Mouse (Mus musculus) hindbrain, embryonic 11.5 days (tissue): ENCODE measurements at regions not wholly inside any gene's neighbourhood (a gene's known extent, or its start where the extent isn't known, plus 50 kb on each side); places are given as distances from the start of the nearest gene placed in this dataset.

Experiments
- ATAC-seq: fragments of 200-750 bp; cut with Nextera tagmentation; 2 replicates; pipeline ENCODE4 v1.8.0; 2017; ENCODE audit warnings: mild to moderate bottlenecking, moderate TSS enrichment, moderate library complexity; ENCODE audit not compliant: low FRiP score
- DNase-seq: peaks from one replicate; pipeline ENCODE4 v3.0.0-alpha.2; 2015; ENCODE audit warnings: low spot score
- H3K27ac ChIP-seq: fragments of 300-500 bp; sonication (generic); 2 replicates; pipeline ENCODE4 v1.5.1; 2014; ENCODE audit warnings: mild to moderate bottlenecking, low read depth, low read length
- H3K27me3 ChIP-seq: fragments of 300-500 bp; sonication (generic); 2 replicates; pipeline ENCODE4 v1.6.1; 2014; ENCODE audit warnings: mild to moderate bottlenecking, low read length, moderate library complexity, mixed read lengths; ENCODE audit not compliant: control insufficient read depth, insufficient read depth
- H3K36me3 ChIP-seq: fragments of 300-500 bp; sonication (generic); 2 replicates; pipeline ENCODE4 v1.6.1; 2014; ENCODE audit warnings: mild to moderate bottlenecking, low read length, moderate library complexity, mixed read lengths; ENCODE audit not compliant: control insufficient read depth, insufficient read depth
- H3K4me1 ChIP-seq: fragments of 300-500 bp; sonication (generic); replicated peaks from 2 replicates; pipeline ENCODE4 v1.6.1; 2014; ENCODE audit warnings: low read length, mixed read lengths; ENCODE audit not compliant: control insufficient read depth, insufficient read depth
- H3K4me2 ChIP-seq: fragments of 300-500 bp; sonication (generic); replicated peaks from 2 replicates; pipeline ENCODE4 v1.6.1; 2014; ENCODE audit warnings: mild to moderate bottlenecking, low read depth, low read length
- H3K4me3 ChIP-seq: fragments of 300-500 bp; sonication (generic); 2 replicates; pipeline ENCODE4 v1.5.1; 2014; ENCODE audit warnings: low read depth, low read length
- H3K9ac ChIP-seq: fragments of 300-500 bp; sonication (generic); 2 replicates; pipeline ENCODE4 v1.6.1; 2014; ENCODE audit warnings: low read depth, low read length
- H3K9me3 ChIP-seq: fragments of 300-500 bp; sonication (generic); 2 replicates; pipeline ENCODE4 v1.6.1; 2016; ENCODE audit warnings: low read length; ENCODE audit not compliant: control insufficient read depth
- WGBS: fragments of 180-500 bp; shearing (Covaris S2); extraction: QIAGEN DNeasy Blood & Tissue Kit; methylation state at CpG from one replicate; pipeline ENCODE4 v1.1.7; 2014; 5-methylcytosine and 5-hydroxymethylcytosine counted together

DNA sequence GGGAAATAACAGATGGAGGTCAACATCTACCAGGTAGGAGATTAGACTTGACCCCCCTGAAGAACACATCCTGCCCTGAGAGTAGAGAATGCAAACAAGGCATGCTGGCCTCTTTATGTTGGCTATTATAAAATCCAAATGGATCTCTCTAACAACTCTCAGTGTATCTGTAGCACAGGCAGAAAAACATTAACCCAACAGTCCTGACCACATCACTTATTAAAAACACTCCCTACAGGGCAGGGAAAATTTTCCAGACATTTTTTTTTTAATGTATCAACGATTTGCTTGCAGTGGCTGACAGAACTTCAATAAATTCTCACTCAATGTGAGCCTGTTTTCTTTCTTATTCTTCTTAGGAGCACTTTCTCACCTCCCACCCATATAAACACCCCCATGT is 511.4 kb downstream of the Cdk5rap2 start:
- H3K4me2 ChIP-seq: no peak overlapping the region
- H3K9me3 ChIP-seq: no peaks in the 10 kb centered on the region
- H3K9ac ChIP-seq: no peak overlapping the region
- no peaks in the 10 kb centered on the region for H3K4me1 ChIP-seq
- no peak overlapping the region for H3K27ac ChIP-seq
- H3K27me3 ChIP-seq: no peaks in the 10 kb centered on the region
- ATAC-seq (no peak), DNase-seq (no peak)
- H3K36me3 ChIP-seq: no peaks in the 10 kb centered on the region
- 67% methylated on average over 1 of the region's 1 CpGs for WGBS
- H3K4me3 ChIP-seq: no peak overlapping the region

DNA sequence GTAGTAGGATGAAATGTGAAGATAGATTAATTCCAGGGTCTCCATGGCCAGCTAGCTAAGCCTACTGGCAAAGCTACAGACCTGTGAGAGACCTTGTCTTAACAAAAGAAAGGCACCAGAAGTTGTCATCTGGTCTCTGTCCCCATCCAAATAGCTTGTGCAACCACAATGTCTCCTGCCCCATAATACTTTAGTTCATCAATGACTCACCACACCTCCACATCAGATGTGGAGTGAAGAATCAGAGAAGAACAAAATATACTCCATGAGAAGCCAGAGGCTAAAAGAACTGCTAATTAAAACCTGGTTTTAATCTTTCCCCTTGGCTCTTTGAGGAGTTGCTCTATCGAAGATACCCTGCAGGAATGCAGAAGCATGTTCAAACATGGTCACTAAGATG is 514.1 kb downstream of the Cdk5rap2 start:
- H3K9ac ChIP-seq: no peak overlapping the region
- no peaks in the 10 kb centered on the region for H3K27me3 ChIP-seq
- H3K27ac ChIP-seq: no peak overlapping the region
- 73% methylated on average over 1 of the region's 1 CpGs for WGBS
- no peak for ATAC-seq
- H3K9me3 ChIP-seq: no peaks in the 10 kb centered on the region
- H3K36me3 ChIP-seq: no peaks in the 10 kb centered on the region
- no peaks in the 10 kb centered on the region for H3K4me1 ChIP-seq
- no peak for DNase-seq
- H3K4me3 ChIP-seq: no peak overlapping the region
- H3K4me2 ChIP-seq: no peak overlapping the region

DNA sequence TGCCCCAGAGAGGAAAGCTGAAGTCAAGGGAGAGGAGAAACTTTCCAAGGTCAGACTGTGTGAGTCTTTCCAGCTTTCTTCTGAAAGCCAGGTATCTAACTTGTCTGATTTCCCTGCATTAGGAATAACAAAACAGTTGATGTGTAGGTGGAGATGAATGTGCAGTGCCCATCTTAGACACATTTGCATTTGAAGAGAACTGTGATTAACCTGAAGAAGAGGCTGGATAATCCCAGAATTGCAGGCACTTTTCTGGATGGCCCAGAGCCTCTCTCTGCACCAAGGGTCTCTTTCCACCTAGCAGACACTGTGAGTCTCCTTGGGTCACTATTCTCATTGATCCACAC is 517.4 kb downstream of the Cdk5rap2 start:
- H3K9me3 ChIP-seq: no peaks in the 10 kb centered on the region
- no peaks in the 10 kb centered on the region for H3K36me3 ChIP-seq
- H3K4me3 ChIP-seq: no peak overlapping the region
- H3K9ac ChIP-seq: no peak overlapping the region
- no peak for DNase-seq
- H3K4me2 ChIP-seq: no peak overlapping the region
- ATAC-seq: no peak
- H3K4me1 ChIP-seq: no peaks in the 10 kb centered on the region
- H3K27ac ChIP-seq: no peak overlapping the region
- H3K27me3 ChIP-seq: no peaks in the 10 kb centered on the region

DNA sequence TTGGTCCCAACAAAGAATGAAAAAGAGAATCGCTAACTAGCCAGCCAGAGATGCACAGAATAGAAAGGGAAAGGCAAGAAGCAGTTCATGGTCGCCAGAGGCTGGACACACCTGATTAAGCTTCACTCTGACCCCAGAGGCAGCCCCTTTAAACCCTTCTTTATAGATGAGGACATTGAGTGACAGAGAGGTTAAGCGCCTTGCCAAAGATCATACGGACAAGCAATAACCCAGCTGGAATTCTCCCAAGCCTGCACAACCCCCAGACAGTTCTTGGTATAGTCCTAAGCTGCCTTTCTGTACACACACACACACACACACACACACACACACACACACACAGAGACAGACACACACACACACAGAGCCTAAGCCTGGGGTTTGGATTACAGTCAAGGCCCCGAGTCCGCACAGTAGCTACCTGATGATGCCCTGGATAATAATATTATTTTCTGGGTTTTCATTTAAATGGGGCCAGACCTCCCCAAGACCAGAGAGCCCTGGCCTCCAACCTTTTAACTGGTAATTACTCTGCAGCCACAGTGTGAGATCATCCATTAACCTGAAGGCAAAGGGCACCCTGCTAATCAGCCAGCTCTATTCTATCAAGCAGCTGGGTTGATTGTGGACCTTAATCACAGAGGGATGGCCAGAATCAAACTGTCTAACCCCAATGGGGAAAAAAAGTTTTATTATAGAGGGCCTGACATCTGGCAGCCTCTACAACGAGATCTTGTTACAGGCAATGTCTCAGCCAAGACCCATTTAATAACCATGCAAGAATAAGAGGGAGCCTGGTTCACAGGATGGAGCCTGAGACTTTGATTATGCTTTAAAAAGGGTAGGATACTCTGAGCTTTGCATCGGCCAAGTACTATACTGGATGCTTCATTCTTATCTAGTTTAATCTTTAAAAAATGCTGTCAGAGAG is 518.1 kb downstream of the Cdk5rap2 start:
- no peak overlapping the region for H3K27ac ChIP-seq
- no peaks in the 10 kb centered on the region for H3K9me3 ChIP-seq
- H3K36me3 ChIP-seq: no peaks in the 10 kb centered on the region
- no peak overlapping the region for H3K9ac ChIP-seq
- ATAC-seq (peak; percentile 67), DNase-seq (peak; percentile 16)
- H3K4me2 ChIP-seq: no peak overlapping the region
- no peak overlapping the region for H3K4me3 ChIP-seq
- no peaks in the 10 kb centered on the region for H3K27me3 ChIP-seq
- 39% methylated on average over 8 of the region's 8 CpGs for WGBS
- no peaks in the 10 kb centered on the region for H3K4me1 ChIP-seq

DNA sequence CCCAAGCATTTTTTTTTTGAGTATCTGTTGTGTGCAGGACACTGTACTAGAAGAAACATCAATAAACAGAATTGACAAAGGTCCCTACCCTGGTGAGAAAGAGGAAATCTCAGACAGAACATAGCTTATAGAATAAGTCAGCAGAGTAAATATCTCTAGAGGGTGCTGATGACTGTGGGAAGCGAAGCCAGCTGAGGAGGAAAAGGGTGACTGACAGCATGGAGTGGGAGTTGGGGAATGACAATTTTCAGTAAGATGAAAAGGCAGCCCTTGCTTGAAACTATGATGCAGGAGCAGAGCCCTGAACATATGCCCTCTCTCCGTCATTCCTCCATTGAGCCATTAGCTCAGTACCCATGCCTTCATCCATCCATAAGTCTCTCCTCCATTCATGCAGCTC is 519.6 kb downstream of the Cdk5rap2 start:
- no peaks in the 10 kb centered on the region for H3K9me3 ChIP-seq
- H3K4me1 ChIP-seq: no peaks in the 10 kb centered on the region
- ATAC-seq (no peak), DNase-seq (no peak)
- no peak overlapping the region for H3K4me3 ChIP-seq
- H3K36me3 ChIP-seq: no peaks in the 10 kb centered on the region
- H3K4me2 ChIP-seq: no peak overlapping the region
- no peak overlapping the region for H3K9ac ChIP-seq
- no peak overlapping the region for H3K27ac ChIP-seq
- H3K27me3 ChIP-seq: no peaks in the 10 kb centered on the region
- 73% methylated on average over 2 of the region's 2 CpGs for WGBS

DNA sequence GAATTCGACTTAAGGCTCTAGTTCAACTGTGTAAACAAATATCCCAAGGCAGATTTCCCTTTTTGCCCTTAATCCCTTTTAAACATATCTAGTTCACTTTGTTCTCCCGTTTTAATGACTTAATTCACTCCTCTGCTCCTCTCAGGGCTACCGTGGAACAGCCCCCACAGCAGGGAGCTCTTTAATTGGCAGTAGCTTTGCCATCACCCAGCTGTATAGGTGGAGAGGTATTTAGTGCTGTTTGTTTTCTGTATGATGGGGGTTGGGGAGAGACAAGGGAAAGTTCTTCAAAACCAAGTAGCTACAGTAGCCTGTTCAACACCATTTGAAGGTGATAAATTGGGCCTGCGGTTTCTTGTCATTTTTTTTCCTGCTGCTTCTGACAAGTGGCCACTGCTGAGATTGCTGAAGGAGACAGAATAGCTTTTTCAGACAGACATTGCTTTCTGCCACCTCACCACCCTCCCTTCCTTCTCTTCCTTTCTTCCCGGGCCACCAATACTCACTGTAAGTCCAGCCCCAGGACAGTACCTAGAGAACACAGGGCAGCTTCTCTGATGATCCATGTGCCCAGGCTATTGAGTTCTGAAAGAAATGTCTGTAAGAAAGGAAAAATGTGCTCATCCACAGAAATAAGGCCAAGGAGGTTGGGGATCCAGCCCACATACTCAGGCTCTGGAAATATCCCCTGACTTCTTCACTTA is 520.2 kb downstream of the Cdk5rap2 start:
- H3K36me3 ChIP-seq: no peaks in the 10 kb centered on the region
- no peaks in the 10 kb centered on the region for H3K27me3 ChIP-seq
- no peaks in the 10 kb centered on the region for H3K9me3 ChIP-seq
- no peaks in the 10 kb centered on the region for H3K4me1 ChIP-seq
- no peak overlapping the region for H3K4me2 ChIP-seq
- 44% methylated on average over 5 of the region's 5 CpGs for WGBS
- DNase-seq (no peak), ATAC-seq (peak; percentile 29; the same call in 1 of the 2 replicates)
- no peak overlapping the region for H3K9ac ChIP-seq
- no peak overlapping the region for H3K4me3 ChIP-seq
- H3K27ac ChIP-seq: no peak overlapping the region

DNA sequence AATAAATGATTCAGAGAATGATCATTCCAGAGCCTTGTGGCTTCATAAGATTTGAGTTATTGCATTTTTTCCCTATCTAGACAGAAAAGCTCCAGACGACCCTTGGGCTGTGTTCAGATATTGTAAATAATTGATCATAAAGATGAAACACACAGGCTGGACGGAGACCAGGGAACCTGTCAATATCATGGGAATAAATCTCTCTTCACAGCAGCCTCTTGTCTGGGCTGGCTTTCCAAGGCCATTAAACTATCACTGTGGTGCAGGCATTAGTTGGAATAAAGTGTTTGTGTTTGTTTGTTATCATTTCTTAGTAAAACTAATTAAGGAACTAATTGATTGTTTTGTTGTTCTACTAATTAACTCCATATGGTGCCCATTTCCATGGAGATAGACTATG is 533.5 kb downstream of the Cdk5rap2 start:
- no peak for DNase-seq
- H3K27me3 ChIP-seq: no peaks in the 10 kb centered on the region
- no peak overlapping the region for H3K27ac ChIP-seq
- no peaks in the 10 kb centered on the region for H3K9me3 ChIP-seq
- 64% methylated on average over 2 of the region's 2 CpGs for WGBS
- H3K4me1 ChIP-seq: no peaks in the 10 kb centered on the region
- H3K4me3 ChIP-seq: no peak overlapping the region
- no peak for ATAC-seq
- no peaks in the 10 kb centered on the region for H3K36me3 ChIP-seq
- no peak overlapping the region for H3K9ac ChIP-seq
- H3K4me2 ChIP-seq: no peak overlapping the region

DNA sequence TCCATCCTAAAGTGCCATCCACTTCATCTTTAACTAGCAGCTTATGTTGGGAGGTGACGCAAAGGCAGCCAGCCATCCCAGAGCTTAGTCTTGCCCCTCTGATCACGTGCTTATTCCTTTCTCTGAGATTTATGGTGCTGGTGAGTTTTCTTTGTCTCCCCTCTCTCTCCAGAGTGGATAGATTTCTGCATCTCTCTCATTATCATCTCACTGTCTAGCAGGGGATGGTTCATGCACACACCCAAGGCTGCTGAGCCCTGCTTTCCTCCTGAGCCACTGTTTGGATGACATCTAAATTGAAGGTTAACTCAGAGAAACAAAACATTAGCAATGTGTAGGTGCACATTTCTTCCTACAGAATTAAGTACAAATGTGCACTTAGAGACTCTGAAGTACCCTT is 539.6 kb downstream of the Cdk5rap2 start:
- no peak overlapping the region for H3K4me2 ChIP-seq
- no peak overlapping the region for H3K9ac ChIP-seq
- DNase-seq (no peak), ATAC-seq (no peak)
- no peak overlapping the region for H3K4me3 ChIP-seq
- H3K36me3 ChIP-seq: no peaks in the 10 kb centered on the region
- no peaks in the 10 kb centered on the region for H3K27me3 ChIP-seq
- H3K27ac ChIP-seq: no peak overlapping the region
- H3K4me1 ChIP-seq: no peaks in the 10 kb centered on the region
- H3K9me3 ChIP-seq: no peaks in the 10 kb centered on the region
- 89% methylated on average over 2 of the region's 2 CpGs for WGBS

DNA sequence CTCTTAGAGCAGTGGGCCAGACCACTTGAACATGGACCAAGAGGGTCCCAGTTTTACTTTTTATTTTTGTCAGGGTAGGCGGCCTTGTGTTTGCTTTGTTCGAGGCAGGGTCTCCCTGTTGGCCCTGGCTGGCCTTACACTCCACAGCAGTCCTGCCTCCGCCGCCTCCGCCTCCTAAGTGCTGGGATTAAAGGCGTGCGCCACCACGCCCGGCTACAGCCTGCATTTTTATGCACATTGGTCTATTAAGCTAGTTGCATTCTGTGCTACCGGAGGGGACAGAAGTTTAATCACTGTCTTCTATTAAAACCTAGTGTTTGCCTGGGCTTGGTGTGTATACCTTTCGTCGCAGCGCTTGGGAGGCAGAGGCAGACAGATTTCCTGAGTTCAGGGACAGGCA is 555.2 kb downstream of the Cdk5rap2 start:
- Histone ChIP-seq H3K4me3 (no peak overlapping the region), H3K9ac (no peak overlapping the region), H3K36me3 (no peaks in the 10 kb centered on the region), H3K27me3 (no peaks in the 10 kb centered on the region), H3K4me1 (no peaks in the 10 kb centered on the region), H3K9me3 (no peaks in the 10 kb centered on the region), H3K4me2 (no peak overlapping the region), H3K27ac (no peak overlapping the region)
- no peak for DNase-seq
- WGBS: 93% methylated on average over 13 of the region's 13 CpGs
- ATAC-seq: no peak
